Mouse (Mus musculus) ES-E14 (cell line): ENCODE data around the gene Alpl.

Experiments used
- CHD2 ChIP-seq: IDR thresholded peaks from 2 replicates; pipeline ENCODE4 v1.6.1; 2014; ENCODE audit warnings: mild to moderate bottlenecking, low read depth, low read length, inconsistent platforms
- MAFK ChIP-seq: IDR thresholded peaks from 2 replicates; pipeline ENCODE4 v1.6.1; 2014; ENCODE audit warnings: mild to moderate bottlenecking, low read depth, low read length, inconsistent platforms; ENCODE audit not compliant: insufficient read depth

- TF ChIP-seq MAFK = no peak
- no peak for TF ChIP-seq CHD2
Measured at GRCm38 (mm10) chr4:137725541-137726145, 70.5 kb downstream of the Alpl start.
